Mouse (Mus musculus) MEL (cell line): ENCODE measurements around the gene Gm10283. TPM values are rescaled to one million over a fixed set of nuclear protein-coding genes. Genes with fewer than 3 reads are reported as not detected.

Experiments used
- DNase-seq: peaks from one replicate; pipeline ENCODE4 v3.0.0; 2011; ENCODE audit warnings: low read depth, low spot score
- H3K27ac ChIP-seq: 2 replicates; pipeline ENCODE4 v1.5.1; 2012; ENCODE audit warnings: low read depth, mild to moderate bottlenecking, control low read depth, low read length, moderate library complexity; ENCODE audit not compliant: control insufficient read depth
- H3K27me3 ChIP-seq, 2 experiments: fragments of 150-350 bp in 1 of 2; sonication (generic) in 1 of 2; 2 replicates each; pipeline ENCODE4 v1.6.1; 2012; ENCODE audit warnings: low read length in 2 of 2, mild to moderate bottlenecking in 2 of 2, improper control_type of control experiment in 1 of 2, moderate library complexity in 1 of 2; ENCODE audit not compliant: insufficient read depth in 2 of 2, control insufficient read depth in 1 of 2
- H3K36me3 ChIP-seq, 2 experiments: 2 replicates each; pipeline ENCODE4 v1.6.1; 2012 to 2014; ENCODE audit warnings: low read length in 2 of 2, improper control_type of control experiment in 1 of 2, inconsistent platforms in 1 of 2, mild to moderate bottlenecking in 1 of 2; ENCODE audit not compliant: insufficient read depth in 2 of 2, control insufficient read depth in 1 of 2
- H3K4me1 ChIP-seq, 2 experiments: fragments of 150-350 bp in 1 of 2; sonication (generic) in 1 of 2; 2 replicates each; pipeline ENCODE4 v1.6.1; 2012; ENCODE audit warnings: low read length in 2 of 2, improper control_type of control experiment in 1 of 2, mild to moderate bottlenecking in 1 of 2; ENCODE audit not compliant: insufficient read depth in 2 of 2, control insufficient read depth in 1 of 2
- H3K4me3 ChIP-seq, 2 experiments: fragments of 150-350 bp in 1 of 2; sonication (generic) in 1 of 2; 2 replicates each; pipeline ENCODE4 v1.5.1; 2012; ENCODE audit warnings: low read depth in 2 of 2, low read length in 2 of 2, mild to moderate bottlenecking in 2 of 2, moderate library complexity in 2 of 2, control low read depth in 1 of 2, improper control_type of control experiment in 1 of 2; ENCODE audit not compliant: control insufficient read depth in 1 of 2, insufficient read depth in 1 of 2
- H3K79me2 ChIP-seq: 2 replicates; pipeline ENCODE4 v1.6.1; 2012; ENCODE audit warnings: mild to moderate bottlenecking, low read length, moderate library complexity; ENCODE audit not compliant: control insufficient read depth, poor library complexity, insufficient read depth
- H3K9ac ChIP-seq: 2 replicates; pipeline ENCODE4 v1.6.1; 2012; ENCODE audit warnings: low read depth, mild to moderate bottlenecking, control low read depth, low read length, moderate library complexity; ENCODE audit not compliant: control insufficient read depth, poor library complexity, severe bottlenecking
- H3K9me3 ChIP-seq: fragments of 150-350 bp; sonication (generic); replicated peaks from 2 replicates; pipeline ENCODE4 v1.6.1; 2012; ENCODE audit warnings: mild to moderate bottlenecking, low read length, improper control_type of control experiment, moderate library complexity; ENCODE audit not compliant: insufficient read depth
- BHLHE40 ChIP-seq: IDR thresholded peaks from 2 replicates; pipeline ENCODE4 v1.6.1; 2012; ENCODE audit warnings: low read depth, mild to moderate bottlenecking, inconsistent platforms, low read length, improper control_type of control experiment, borderline replicate concordance
- CHD1 ChIP-seq: IDR thresholded peaks from 2 replicates; pipeline ENCODE4 v1.6.1; 2012; ENCODE audit warnings: low read depth, mild to moderate bottlenecking, inconsistent platforms, low read length, improper control_type of control experiment
- CHD2 ChIP-seq: IDR thresholded peaks from 2 replicates; pipeline ENCODE4 v1.6.1; 2011; ENCODE audit warnings: low read length, improper control_type of control experiment
- CTCF ChIP-seq, 3 experiments: IDR thresholded peaks in 2 of 3; conservative IDR thresholded peaks in 1 of 3; 2 replicates each; pipeline ENCODE4 v1.5.1; 2011 to 2012; ENCODE audit warnings: low read length in 3 of 3, low read depth in 2 of 3, mild to moderate bottlenecking in 2 of 3, improper control_type of control experiment in 1 of 3, inconsistent platforms in 1 of 3, mixed read lengths in 1 of 3, moderate library complexity in 1 of 3; ENCODE audit not compliant: control insufficient read depth in 1 of 3, insufficient read depth in 1 of 3, poor library complexity in 1 of 3, severe bottlenecking in 1 of 3
- E2F4 ChIP-seq: IDR thresholded peaks from 2 replicates; pipeline ENCODE4 v1.6.1; 2011; ENCODE audit warnings: low read depth, low read length, improper control_type of control experiment, borderline replicate concordance
- ELF1 ChIP-seq: IDR thresholded peaks from 2 replicates; pipeline ENCODE4 v1.6.1; 2014; ENCODE audit warnings: low read depth, mild to moderate bottlenecking, inconsistent platforms, low read length, improper control_type of control experiment, moderate library complexity
- GABPA ChIP-seq: IDR thresholded peaks from 2 replicates; pipeline ENCODE4 v1.6.1; 2012; ENCODE audit warnings: low read depth, mild to moderate bottlenecking, inconsistent platforms, low read length, improper control_type of control experiment, moderate library complexity
- HCFC1 ChIP-seq: IDR thresholded peaks from 2 replicates; pipeline ENCODE4 v1.6.1; 2012; ENCODE audit warnings: low read depth, mild to moderate bottlenecking, inconsistent platforms, low read length, improper control_type of control experiment, moderate library complexity
- KAT2A ChIP-seq: conservative IDR thresholded peaks from 2 replicates; pipeline ENCODE4 v1.6.1; 2012; ENCODE audit warnings: low read depth, low read length, improper control_type of control experiment, inconsistent platforms
- MAFK ChIP-seq: IDR thresholded peaks from 2 replicates; pipeline ENCODE4 v1.6.1; 2011; ENCODE audit warnings: low read depth, mild to moderate bottlenecking, low read length, improper control_type of control experiment, borderline replicate concordance
- MAX ChIP-seq: IDR thresholded peaks from 2 replicates; pipeline ENCODE4 v1.6.1; 2011; ENCODE audit warnings: low read length, improper control_type of control experiment
- MAZ ChIP-seq: IDR thresholded peaks from 2 replicates; pipeline ENCODE4 v1.6.1; 2012; ENCODE audit warnings: low read depth, mild to moderate bottlenecking, inconsistent platforms, low read length, improper control_type of control experiment
- MEF2A ChIP-seq: IDR thresholded peaks from 2 replicates; pipeline ENCODE4 v1.6.1; 2014; ENCODE audit warnings: low read depth, mild to moderate bottlenecking, inconsistent platforms, low read length, improper control_type of control experiment; ENCODE audit not compliant: poor library complexity, insufficient replicate concordance, severe bottlenecking; ENCODE audit errors: extremely low read depth
- MYB ChIP-seq: IDR thresholded peaks from 2 replicates; pipeline ENCODE4 v1.6.1; 2011; ENCODE audit warnings: mild to moderate bottlenecking, low read depth, low read length, improper control_type of control experiment
- NELFE ChIP-seq: IDR thresholded peaks from 2 replicates; pipeline ENCODE4 v1.6.1; 2011; ENCODE audit warnings: low read depth, low read length, improper control_type of control experiment
- NRF1 ChIP-seq: IDR thresholded peaks from 2 replicates; pipeline ENCODE4 v1.6.1; 2014; ENCODE audit warnings: low read depth, mild to moderate bottlenecking, inconsistent platforms, low read length, improper control_type of control experiment, moderate library complexity; ENCODE audit not compliant: poor library complexity, insufficient read depth, severe bottlenecking
- POLR2A ChIP-seq, 2 experiments: IDR thresholded peaks; 2 replicates each; pipeline ENCODE4 v1.6.1; 2011 to 2012; ENCODE audit warnings: low read length in 2 of 2, mild to moderate bottlenecking in 2 of 2, control low read depth in 1 of 2, improper control_type of control experiment in 1 of 2, low read depth in 1 of 2, moderate library complexity in 1 of 2; ENCODE audit not compliant: control insufficient read depth in 1 of 2, insufficient read depth in 1 of 2, poor library complexity in 1 of 2
- POLR2AphosphoS5 ChIP-seq: IDR thresholded peaks from 2 replicates; pipeline ENCODE4 v1.6.1; 2012; ENCODE audit warnings: low read depth, borderline replicate concordance, mild to moderate bottlenecking, inconsistent platforms, low read length, moderate library complexity, mixed read lengths
- RCOR1 ChIP-seq: IDR thresholded peaks from 2 replicates; pipeline ENCODE4 v1.6.1; 2012; ENCODE audit warnings: low read depth, mild to moderate bottlenecking, inconsistent platforms, low read length, improper control_type of control experiment
- SIN3A ChIP-seq: IDR thresholded peaks from 2 replicates; pipeline ENCODE4 v1.6.1; 2012; ENCODE audit warnings: low read length, improper control_type of control experiment, inconsistent platforms
- TCF12 ChIP-seq: IDR thresholded peaks from 2 replicates; pipeline ENCODE4 v1.6.1; 2014; ENCODE audit warnings: low read depth, mild to moderate bottlenecking, inconsistent platforms, low read length, improper control_type of control experiment, moderate library complexity
- UBTF ChIP-seq: IDR thresholded peaks from 2 replicates; pipeline ENCODE4 v1.6.1; 2012; ENCODE audit warnings: low read depth, mild to moderate bottlenecking, inconsistent platforms, low read length, improper control_type of control experiment, moderate library complexity, borderline replicate concordance; ENCODE audit not compliant: insufficient read depth
- USF1 ChIP-seq: IDR thresholded peaks from 2 replicates; pipeline ENCODE4 v1.6.1; 2014; ENCODE audit warnings: low read depth, mild to moderate bottlenecking, inconsistent platforms, low read length, improper control_type of control experiment, moderate library complexity
- USF2 ChIP-seq, 2 experiments: IDR thresholded peaks; 2 replicates each; pipeline ENCODE4 v1.6.1; 2011 to 2012; ENCODE audit warnings: improper control_type of control experiment in 2 of 2, low read length in 2 of 2, borderline replicate concordance in 1 of 2, inconsistent platforms in 1 of 2, low read depth in 1 of 2, mild to moderate bottlenecking in 1 of 2; ENCODE audit not compliant: insufficient read depth in 1 of 2
- ZMIZ1 ChIP-seq: IDR thresholded peaks from 2 replicates; pipeline ENCODE4 v1.6.1; 2012; ENCODE audit warnings: low read depth, mild to moderate bottlenecking, inconsistent platforms, low read length, improper control_type of control experiment, moderate library complexity
- ZNF384 ChIP-seq: IDR thresholded peaks from 2 replicates; pipeline ENCODE4 v1.6.1; 2012; ENCODE audit warnings: low read depth, mild to moderate bottlenecking, inconsistent platforms, low read length, improper control_type of control experiment
- polyA plus RNA-seq, 2 experiments: library from polyadenylated mRNA; stranded (reverse) in 1 of 2; unstranded in 1 of 2; fragments of >175 nt in 1 of 2; fragments of >200 nt in 1 of 2; gene quantifications; 2 replicates each; pipeline versions ENCODE4 v1.2.1 to v1.2.4; 2012; ENCODE audit warnings: low replicate concordance in 2 of 2, low read depth in 1 of 2; ENCODE audit not compliant: insufficient read length in 2 of 2, insufficient read depth in 1 of 2, missing spikeins in 1 of 2
- total RNA-seq: library from RNA; depleted of rRNA; stranded (reverse); fragments of 300-350 nt; gene quantifications from 2 replicates; pipeline ENCODE4 v1.2.3, GENCODE M21; 2012

Gene Gm10283
- total and polyA plus RNA-seq, 3 experiments = not detected

DNA sequence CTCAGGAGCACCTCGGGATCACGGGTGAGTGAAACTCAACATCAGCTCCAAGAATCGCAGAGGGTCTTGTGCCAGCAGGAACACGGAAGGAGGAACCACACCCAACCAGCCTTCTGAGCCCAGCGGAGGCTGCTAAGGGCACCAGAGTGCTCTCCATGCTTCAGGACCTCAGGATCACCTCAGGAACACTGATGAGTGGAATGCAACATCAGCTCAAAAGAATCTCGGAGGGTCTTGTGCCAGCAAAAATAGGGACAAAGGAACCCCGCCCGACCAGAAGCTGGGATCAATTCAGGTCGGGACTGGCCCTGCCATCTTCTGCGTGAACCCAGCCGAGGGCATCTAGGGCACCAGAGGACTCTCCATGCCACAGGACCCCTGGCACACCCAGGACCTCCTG lies 8.4 kb downstream of the Gm10283 start:
- Histone ChIP-seq H3K79me2 (no peaks in the 10 kb centered on the region), H3K27ac (no peak overlapping the region), H3K9ac (no peak overlapping the region), H3K4me1 (no peaks in the 10 kb centered on the region), H3K9me3 (no peaks in the 10 kb centered on the region), H3K27me3 (no peaks in the 10 kb centered on the region)
- DNase-seq = no peak
- TF ChIP-seq HCFC1 (no peak), GABPA (no peak), MAFK (no peak), TCF12 (no peak), CTCF (IDR thresholded peaks at IDR 0.05 in 2 of 3, conservative IDR thresholded peaks at IDR 0.05 in 1 of 3; ENCODE audit: control insufficient read depth in 1 of 3, insufficient read depth in 1 of 3, low read depth in 2 of 3, low read length in 3 of 3, poor library complexity in 1 of 3, severe bottlenecking in 1 of 3) (no peak), POLR2A (IDR thresholded peaks at IDR 0.05; ENCODE audit: control insufficient read depth in 1 of 2, insufficient read depth in 1 of 2, low read depth in 1 of 2, low read length in 2 of 2, poor library complexity in 1 of 2) (no peak), ZMIZ1 (no peak), NELFE (no peak), CHD2 (no peak), UBTF (no peak), NRF1 (no peak), RCOR1 (no peak), USF1 (no peak), KAT2A (no peak), POLR2AphosphoS5 (no peak), MEF2A (no peak), CHD1 (no peak), SIN3A (no peak), E2F4 (no peak)
- TF ChIP-seq, all 39 proteins: peak for 0
- Histone ChIP-seq H3K4me3 (no peak overlapping the region), H3K36me3 (no peaks in the 10 kb centered on the region)

DNA sequence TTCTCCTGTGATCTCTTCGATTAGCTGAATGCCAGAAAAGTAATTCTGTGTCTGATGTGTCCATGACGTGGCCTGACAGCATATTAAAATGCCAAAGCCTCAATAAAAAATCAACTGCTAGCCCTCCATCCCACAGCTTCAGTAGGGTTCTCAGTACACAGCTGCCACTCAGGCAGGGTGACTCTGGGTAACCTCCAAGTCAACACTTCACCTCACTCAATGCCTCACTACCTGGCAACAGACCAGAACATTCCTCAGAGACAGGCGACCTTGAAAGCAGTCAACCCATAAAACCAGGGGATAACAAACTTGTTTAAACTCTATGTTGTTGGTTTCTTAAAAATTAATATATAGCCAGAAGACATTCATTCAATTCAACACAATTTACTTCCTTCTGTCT lies 10.5 kb downstream of the Gm10283 start:
- no peaks in the 10 kb centered on the region for H3K36me3 ChIP-seq
- no peaks in the 10 kb centered on the region for H3K4me1 ChIP-seq
- DNase-seq = no peak
- H3K9ac ChIP-seq = no peak overlapping the region
- no peak overlapping the region for H3K27ac ChIP-seq
- no peaks in the 10 kb centered on the region for H3K9me3 ChIP-seq
- H3K79me2 ChIP-seq = no peaks in the 10 kb centered on the region
- no peak for TF ChIP-seq CHD2
- TF ChIP-seq MAFK = no peak
- no peak for TF ChIP-seq MAX
- TF ChIP-seq USF2 (IDR thresholded peaks at IDR 0.05; ENCODE audit: borderline replicate concordance in 1 of 2, insufficient read depth in 1 of 2, low read depth in 1 of 2, low read length in 2 of 2) = no peak
- TF ChIP-seq CHD1 = no peak
- TF ChIP-seq ELF1 = no peak
- TF ChIP-seq CTCF (IDR thresholded peaks at IDR 0.05 in 2 of 3, conservative IDR thresholded peaks at IDR 0.05 in 1 of 3; ENCODE audit: control insufficient read depth in 1 of 3, insufficient read depth in 1 of 3, low read depth in 2 of 3, low read length in 3 of 3, poor library complexity in 1 of 3, severe bottlenecking in 1 of 3) = no peak
- no peak for TF ChIP-seq KAT2A
- TF ChIP-seq MAZ = no peak
- TF ChIP-seq ZNF384 = no peak
- no peak for TF ChIP-seq TCF12
- TF ChIP-seq MYB = no peak
- TF ChIP-seq POLR2AphosphoS5 = no peak
- TF ChIP-seq ZMIZ1 = no peak
- no peak for TF ChIP-seq BHLHE40
- no peak overlapping the region for H3K4me3 ChIP-seq
- H3K27me3 ChIP-seq = no peaks in the 10 kb centered on the region
